ENCODE assay signal across 26 mouse cellular contexts in genomic region chrX:152743642-152744041, GRCm38 (mm10). TPM values are rescaled to one million over a fixed set of nuclear protein-coding genes. Genes with fewer than 3 reads are reported as not detected.
"Had no signal": no experiment of that assay in that cellular context is flagged by ENCODE, and none has a peak within 500 bp of the region (broad histone marks: within the 10 kb centered on the region; RNA-seq: fewer than 3 reads in every experiment).

No protein-coding gene starts in this region.

- H3K27me3 ChIP-seq: neural tube, embryonic 12.5 days had no signal

- ATAC-seq: liver, embryonic 12.5 days; midbrain, embryonic 15.5 days had no signal

- DNase-seq: kidney, adult 11 months; kidney, adult 8-10 months; kidney, postnatal 25 days; layer of hippocampus, adult 9-11 months; liver; lung, postnatal 10 days; right cerebral cortex, adult 18-20 months; right cerebral cortex, postnatal 14 days; right cerebral cortex, postnatal 4 days; thymus, adult 2 months; thymus, postnatal 14 days; thymus, postnatal 4 days had no signal

- H3K4me1 ChIP-seq: kidney, embryonic 15.5 days; limb, embryonic 10.5 days; limb, embryonic 13.5 days; liver, embryonic 15.5 days; midbrain, embryonic 15.5 days; neural tube, embryonic 12.5 days; neural tube, embryonic 15.5 days had no signal

- H3K4me3 ChIP-seq: kidney, embryonic 15.5 days; layer of hippocampus, adult 2 months; limb, embryonic 10.5 days; limb, embryonic 13.5 days; liver, embryonic 12.5 days; liver, embryonic 15.5 days; midbrain, embryonic 12.5 days; midbrain, embryonic 15.5 days; neural tube, embryonic 12.5 days; neural tube, embryonic 15.5 days had no signal

- H3K9me3 ChIP-seq: kidney, embryonic 15.5 days; limb, embryonic 10.5 days; limb, embryonic 13.5 days; liver, embryonic 12.5 days; liver, embryonic 15.5 days; midbrain, embryonic 12.5 days; midbrain, embryonic 15.5 days; neural tube, embryonic 12.5 days; neural tube, embryonic 15.5 days had no signal

- H3K36me3 ChIP-seq: kidney, embryonic 15.5 days; limb, embryonic 10.5 days; limb, embryonic 13.5 days; liver, embryonic 12.5 days; liver, embryonic 15.5 days; midbrain, embryonic 12.5 days; midbrain, embryonic 15.5 days; neural tube, embryonic 12.5 days; neural tube, embryonic 15.5 days had no signal

- H3K4me2 ChIP-seq: kidney, embryonic 15.5 days; limb, embryonic 13.5 days; liver, embryonic 12.5 days; liver, embryonic 15.5 days; midbrain, embryonic 12.5 days; midbrain, embryonic 15.5 days; neural tube, embryonic 12.5 days; neural tube, embryonic 15.5 days had no signal

- H3K27ac ChIP-seq: kidney, embryonic 15.5 days; layer of hippocampus, adult 2 months; limb, embryonic 10.5 days; limb, embryonic 13.5 days; liver, embryonic 12.5 days; liver, embryonic 15.5 days; macrophage; midbrain, embryonic 12.5 days; midbrain, embryonic 15.5 days; neural tube, embryonic 12.5 days; neural tube, embryonic 15.5 days; stomach, postnatal 0 days had no signal

- H3K9ac ChIP-seq: kidney, embryonic 15.5 days; limb, embryonic 13.5 days; liver, embryonic 12.5 days; liver, embryonic 15.5 days; midbrain, embryonic 12.5 days; midbrain, embryonic 15.5 days; neural tube, embryonic 12.5 days; neural tube, embryonic 15.5 days had no signal

RNA-seq across cellular contexts. Expression of gene Shroom2, which starts 25.6 kb away (rescaled TPM):
- polyA plus RNA-seq: macrophage had no signal

RNA-seq across cellular contexts. Expression of gene Gpr143, which starts 38.1 kb away (rescaled TPM):
- total RNA-seq: megakaryocyte, adult 5-6 weeks had no signal
- polyA plus RNA-seq: large intestine, adult 2 months; macrophage had no signal
